Mouse (Mus musculus): ENCODE measurements around the gene Tgfb1i1. TPM values are rescaled to one million over a fixed set of nuclear protein-coding genes. Genes with fewer than 3 reads are reported as not detected.

Tgfb1i1 gene
- 0.56 TPM for polyA plus RNA-seq (2017; shearing (Covaris generic))

GRCm38 (mm10) chr7:128246496-128247391, at the start of gene Tgfb1i1:
Gene Tgfb1i1 (plus strand): TSS chr7:128246812.

GRCm38 (mm10) chr7:128206152-128206551, 40.5 kb upstream of the Tgfb1i1 start, which contains the start of gene Cox6a2:
Gene Cox6a2 (minus strand): TSS chr7:128206387.

GRCm38 (mm10) chr7:128236856-128237592, 9.6 kb upstream of the Tgfb1i1 start, which contains the start of gene Armc5:
Gene Armc5 (plus strand): TSS chr7:128237342.

GRCm38 (mm10) chr7:128237927-128238778, 8.5 kb upstream of the Tgfb1i1 start, which contains the start of gene 9130023H24Rik:
Gene 9130023H24Rik (minus strand): TSS chr7:128238031.

GRCm38 (mm10) chr7:128265411-128265810, 18.8 kb downstream of the Tgfb1i1 start, which contains the start of gene Slc5a2:
Gene Slc5a2 (plus strand): TSS chr7:128265657.

DNA sequence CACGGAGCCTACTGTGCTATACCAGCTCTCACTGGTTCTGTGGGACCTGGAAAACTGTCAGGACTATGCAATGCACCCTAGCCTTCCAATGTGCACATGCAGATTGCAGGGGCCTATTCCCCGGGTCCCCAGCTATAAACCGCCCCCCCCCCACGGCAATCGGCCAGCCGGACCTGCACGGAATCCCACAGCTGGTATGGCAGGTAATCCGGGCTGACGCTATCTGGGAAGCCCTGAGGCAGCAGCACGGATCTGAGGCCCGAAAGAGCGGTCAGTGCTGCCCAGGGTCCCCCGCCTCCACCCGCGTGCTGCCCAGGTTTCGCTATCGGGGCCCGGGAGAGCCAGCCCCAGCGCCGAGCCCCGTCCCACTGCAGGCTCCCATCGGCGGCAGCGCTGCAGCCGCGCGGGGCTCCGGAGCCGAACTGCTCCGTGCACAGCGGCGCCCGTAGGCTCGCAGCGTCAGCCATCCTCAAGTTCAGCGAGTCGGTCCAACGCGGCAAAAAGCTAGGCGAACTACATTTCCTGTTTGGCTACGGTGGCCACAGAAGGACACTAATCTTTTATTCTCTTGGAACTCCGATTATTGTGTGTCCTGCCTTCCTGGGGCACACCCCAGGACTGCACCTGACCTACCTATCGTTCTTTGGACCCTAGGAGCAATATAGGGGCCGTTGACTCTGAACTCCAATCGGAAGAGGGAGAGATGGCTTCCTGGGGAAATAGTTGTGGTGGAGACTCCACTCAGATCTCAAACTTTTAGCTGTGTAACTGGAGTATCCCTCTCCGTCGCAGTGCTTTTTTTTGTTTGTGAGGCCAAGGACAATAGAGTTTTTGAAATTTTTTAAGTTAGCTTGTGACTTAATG, 51.2 kb downstream of the Tgfb1i1 start, which contains the start of gene BC017158:
BC017158 (minus strand) TSS at position 554 of the 864 bp plus-strand sequence.

Other genes starting within 250 kb of the Tgfb1i1 start
- gene Trim72, start 242.9 kb upstream of the Tgfb1i1 start, polyA plus RNA-seq (2017; shearing (Covaris generic)) = not detected
- 0.99 TPM for gene Itgam, start 184.2 kb upstream of the Tgfb1i1 start, polyA plus RNA-seq (2017; shearing (Covaris generic))
- gene Gm49368, start 184.1 kb upstream of the Tgfb1i1 start, polyA plus RNA-seq (2017; shearing (Covaris generic)) = not detected
- 0.72 TPM for gene Itgax, start 117.3 kb upstream of the Tgfb1i1 start, polyA plus RNA-seq (2017; shearing (Covaris generic))
- 0.24 TPM for gene Itgad, start 92.4 kb upstream of the Tgfb1i1 start, polyA plus RNA-seq (2017; shearing (Covaris generic))
- not detected for gene Cox6a2, start 40.4 kb upstream of the Tgfb1i1 start, polyA plus RNA-seq (2017; shearing (Covaris generic))
- 19.0 TPM for gene Armc5, start 9.5 kb upstream of the Tgfb1i1 start, polyA plus RNA-seq (2017; shearing (Covaris generic))
- 0.56 TPM for gene 9130023H24Rik, start 8.8 kb upstream of the Tgfb1i1 start, polyA plus RNA-seq (2017; shearing (Covaris generic))
- gene Slc5a2, start 18.8 kb downstream of the Tgfb1i1 start, polyA plus RNA-seq (2017; shearing (Covaris generic)) = 0.56 TPM
- gene BC017158, start 51.4 kb downstream of the Tgfb1i1 start, polyA plus RNA-seq (2017; shearing (Covaris generic)) = 20.9 TPM
- 71.1 TPM for gene Rgs10, start 171.9 kb downstream of the Tgfb1i1 start, polyA plus RNA-seq (2017; shearing (Covaris generic))
- 32.4 TPM for gene Tial1, start 214.9 kb downstream of the Tgfb1i1 start, polyA plus RNA-seq (2017; shearing (Covaris generic))